Mouse (Mus musculus) hindbrain, embryonic 16.5 days (tissue): Measurements from ENCODE around the gene Slc7a11. TPM values are rescaled to one million over a fixed set of nuclear protein-coding genes. Genes with fewer than 3 reads are reported as not detected.
"Not testable (repeated sequence)": the region's sequence is repeated elsewhere in the genome, so short reads cannot be mapped to it uniquely, and the experiment has no call there.

Experiments used
- ATAC-seq: fragments of 200-750 bp; cut with Nextera tagmentation; 2 replicates; pipeline ENCODE4 v1.8.0; 2017; ENCODE audit warnings: moderate TSS enrichment, moderate library complexity
- H3K27ac ChIP-seq: fragments of 300-500 bp; sonication (generic); 2 replicates; pipeline ENCODE4 v1.5.1; 2014; ENCODE audit warnings: low read depth, mild to moderate bottlenecking, control low read depth, low read length, moderate library complexity
- H3K27me3 ChIP-seq: fragments of 300-500 bp; sonication (generic); replicated peaks from 2 replicates; pipeline ENCODE4 v1.6.1; 2014; ENCODE audit warnings: low read length; ENCODE audit not compliant: control insufficient read depth, insufficient read depth
- H3K36me3 ChIP-seq: fragments of 300-500 bp; sonication (generic); 2 replicates; pipeline ENCODE4 v1.6.1; 2014; ENCODE audit warnings: mild to moderate bottlenecking, low read length, moderate library complexity, mixed read lengths; ENCODE audit not compliant: control insufficient read depth, insufficient read depth
- H3K4me1 ChIP-seq: fragments of 300-500 bp; sonication (generic); 2 replicates; pipeline ENCODE4 v1.6.1; 2014; ENCODE audit warnings: low read depth, low read length; ENCODE audit not compliant: control insufficient read depth, insufficient read depth
- H3K4me2 ChIP-seq: fragments of 300-500 bp; sonication (generic); 2 replicates; pipeline ENCODE4 v1.6.1; 2014; ENCODE audit warnings: mild to moderate bottlenecking, low read length, control low read depth, moderate library complexity
- H3K4me3 ChIP-seq: fragments of 300-500 bp; sonication (generic); 2 replicates; pipeline ENCODE4 v1.5.1; 2014; ENCODE audit warnings: mild to moderate bottlenecking, low read length, control low read depth, moderate library complexity
- H3K9ac ChIP-seq: fragments of 300-500 bp; sonication (generic); 2 replicates; pipeline ENCODE4 v1.6.1; 2014; ENCODE audit warnings: low read depth, mild to moderate bottlenecking, control low read depth, low read length, moderate library complexity
- H3K9me3 ChIP-seq: fragments of 300-500 bp; sonication (generic); 2 replicates; pipeline ENCODE4 v1.6.1; 2014; ENCODE audit warnings: mild to moderate bottlenecking, low read length, moderate library complexity; ENCODE audit not compliant: control insufficient read depth
- WGBS: fragments of 180-500 bp; shearing (Covaris S2); extraction: QIAGEN DNeasy Blood & Tissue Kit; methylation state at CpG from one replicate; pipeline ENCODE4 v1.1.7; 2014; 5-methylcytosine and 5-hydroxymethylcytosine counted together
- polyA plus RNA-seq: library from polyadenylated mRNA; unstranded; fragments of >200 nt; fragmentation: Nextera tagmentation; extraction: Ambion mirVana; gene quantifications from 2 replicates; pipeline ENCODE4 v1.2.1, GENCODE M21; 2015

Slc7a11 gene
- polyA plus RNA-seq, 1 experiment from 2014 or later, result 3.4 TPM

DNA sequence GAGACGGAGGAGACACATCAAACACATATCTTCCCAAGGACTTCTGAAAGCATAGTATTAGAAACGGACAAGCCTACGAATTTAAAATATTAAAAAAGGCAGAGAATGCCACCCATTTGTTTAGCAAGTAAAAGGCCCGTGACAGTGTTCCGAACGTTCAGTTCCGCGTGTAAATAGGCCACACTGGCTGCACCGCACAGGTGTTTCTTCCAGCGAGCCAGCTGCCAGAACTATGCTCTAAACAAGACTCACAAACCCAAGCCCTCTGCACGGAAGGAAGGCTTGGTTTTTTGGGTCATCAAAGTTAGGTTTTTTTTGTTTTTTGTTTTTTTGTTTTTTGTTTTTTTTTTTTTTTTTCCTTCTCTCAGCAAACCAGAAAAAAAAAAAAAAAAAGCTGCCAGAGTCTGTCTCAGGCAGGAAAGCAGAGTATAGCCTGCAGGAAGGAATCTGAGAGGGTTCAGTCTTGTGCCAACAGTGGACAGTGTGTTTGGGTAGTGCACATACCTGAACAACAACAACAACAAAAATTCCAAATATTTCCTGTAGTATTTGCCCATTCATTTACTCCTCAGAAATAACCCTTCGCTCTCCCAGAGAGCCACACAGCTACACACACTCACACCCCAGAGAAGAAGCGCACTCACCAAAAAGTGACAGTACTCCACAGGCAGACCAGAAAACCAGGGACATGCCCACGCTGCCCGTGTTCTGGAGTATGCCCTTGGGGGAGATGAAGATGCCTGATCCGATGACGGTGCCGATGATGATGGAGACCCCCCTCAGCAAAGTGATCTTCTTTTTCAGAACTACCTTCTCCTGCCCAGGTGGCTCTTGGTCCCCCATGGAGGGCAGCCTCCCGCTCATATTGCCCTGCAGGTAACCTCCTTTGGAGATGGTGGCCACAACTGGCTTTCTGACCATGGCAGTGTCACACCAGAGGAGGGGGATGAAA is 797 bp downstream of the Slc7a11 start:
- Histone ChIP-seq H3K9me3 (no peaks in the 10 kb centered on the region), H3K9ac (no peak overlapping the region), H3K4me1 (peaks cover 9% of the 10 kb centered on the region), H3K4me3 (no peak overlapping the region; the same call in 1 of the 2 replicates), H3K27me3 (no peaks in the 10 kb centered on the region), H3K27ac (no peak overlapping the region), H3K36me3 (no peaks in the 10 kb centered on the region), H3K4me2 (peak overlapping the region; percentile 70)
- 73% methylated on average over 19 of the region's 19 CpGs for WGBS
- peak; percentile 43; the same call in 1 of the 2 replicates for ATAC-seq

DNA sequence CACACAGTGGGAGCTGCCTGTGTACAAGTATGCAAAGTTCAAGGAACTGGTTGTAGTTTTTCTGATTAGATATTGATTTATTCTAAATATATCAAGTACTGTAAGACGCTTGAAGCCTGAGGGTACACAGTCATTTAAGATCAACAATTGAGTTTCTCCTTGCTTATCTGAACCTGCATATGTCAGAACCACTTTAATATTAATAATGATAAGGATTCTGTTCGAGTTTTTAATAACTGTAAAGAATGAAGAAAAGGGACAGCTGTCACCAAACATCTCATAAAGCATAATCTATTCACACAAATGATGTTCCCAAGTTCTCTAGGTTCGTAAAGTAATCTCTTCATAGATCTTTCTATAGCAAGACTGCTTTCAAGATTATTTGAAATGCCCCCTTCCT is 2.1 kb downstream of the Slc7a11 start:
- no peak for ATAC-seq
- H3K27ac ChIP-seq, result no peak overlapping the region
- 82% methylated on average over 3 of the region's 3 CpGs for WGBS
- peaks cover 9% of the 10 kb centered on the region for H3K4me1 ChIP-seq
- no peaks in the 10 kb centered on the region for H3K9me3 ChIP-seq
- H3K4me2 ChIP-seq, result no peak overlapping the region
- no peaks in the 10 kb centered on the region for H3K36me3 ChIP-seq
- no peak overlapping the region for H3K9ac ChIP-seq
- no peak overlapping the region for H3K4me3 ChIP-seq
- no peaks in the 10 kb centered on the region for H3K27me3 ChIP-seq

DNA sequence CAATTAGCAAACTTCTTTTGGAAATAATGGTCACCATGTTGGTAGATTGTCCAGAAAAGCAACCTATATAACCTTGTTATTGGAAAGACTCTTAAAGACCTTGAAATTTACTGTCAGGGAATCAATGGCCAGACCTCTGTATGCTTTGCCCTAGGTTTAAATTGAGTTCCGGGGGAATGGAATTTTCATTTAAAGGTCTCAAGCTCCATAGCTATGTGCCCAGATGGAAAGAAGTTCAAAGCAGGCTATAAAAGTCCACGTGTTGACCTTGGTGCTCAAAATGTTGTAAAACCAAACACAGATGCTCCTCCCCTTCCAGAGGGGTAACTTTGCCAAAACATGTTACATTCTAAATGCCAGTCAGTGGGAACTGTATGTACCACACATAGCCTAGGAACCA is 3.0 kb downstream of the Slc7a11 start:
- no peaks in the 10 kb centered on the region for H3K36me3 ChIP-seq
- WGBS, result 87% methylated on average over 2 of the region's 2 CpGs
- no peak overlapping the region for H3K27ac ChIP-seq
- H3K4me2 ChIP-seq, result no peak overlapping the region
- no peak overlapping the region for H3K4me3 ChIP-seq
- peaks cover 9% of the 10 kb centered on the region for H3K4me1 ChIP-seq
- no peak overlapping the region for H3K9ac ChIP-seq
- H3K9me3 ChIP-seq, result no peaks in the 10 kb centered on the region
- no peaks in the 10 kb centered on the region for H3K27me3 ChIP-seq
- no peak for ATAC-seq

DNA sequence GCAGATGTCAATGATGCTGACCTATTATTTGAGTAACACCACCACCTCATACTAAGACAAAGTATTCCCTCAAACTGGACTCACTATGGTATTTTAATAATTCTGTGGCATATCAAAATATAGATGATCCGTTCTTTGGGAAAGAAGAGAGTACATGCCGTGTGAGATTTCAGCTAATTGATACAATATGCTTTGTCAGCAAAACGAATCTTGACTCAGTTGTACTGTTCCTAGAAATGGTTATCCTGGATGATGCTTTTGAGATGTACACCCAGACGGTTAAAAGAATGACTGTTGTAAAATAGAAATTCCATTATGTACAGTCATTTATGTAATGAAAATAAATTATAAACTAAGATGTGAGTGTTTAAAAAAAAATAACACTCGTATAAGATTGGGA is 4.0 kb downstream of the Slc7a11 start:
- 91% methylated on average over 5 of the region's 5 CpGs for WGBS
- no peak overlapping the region for H3K9ac ChIP-seq

DNA sequence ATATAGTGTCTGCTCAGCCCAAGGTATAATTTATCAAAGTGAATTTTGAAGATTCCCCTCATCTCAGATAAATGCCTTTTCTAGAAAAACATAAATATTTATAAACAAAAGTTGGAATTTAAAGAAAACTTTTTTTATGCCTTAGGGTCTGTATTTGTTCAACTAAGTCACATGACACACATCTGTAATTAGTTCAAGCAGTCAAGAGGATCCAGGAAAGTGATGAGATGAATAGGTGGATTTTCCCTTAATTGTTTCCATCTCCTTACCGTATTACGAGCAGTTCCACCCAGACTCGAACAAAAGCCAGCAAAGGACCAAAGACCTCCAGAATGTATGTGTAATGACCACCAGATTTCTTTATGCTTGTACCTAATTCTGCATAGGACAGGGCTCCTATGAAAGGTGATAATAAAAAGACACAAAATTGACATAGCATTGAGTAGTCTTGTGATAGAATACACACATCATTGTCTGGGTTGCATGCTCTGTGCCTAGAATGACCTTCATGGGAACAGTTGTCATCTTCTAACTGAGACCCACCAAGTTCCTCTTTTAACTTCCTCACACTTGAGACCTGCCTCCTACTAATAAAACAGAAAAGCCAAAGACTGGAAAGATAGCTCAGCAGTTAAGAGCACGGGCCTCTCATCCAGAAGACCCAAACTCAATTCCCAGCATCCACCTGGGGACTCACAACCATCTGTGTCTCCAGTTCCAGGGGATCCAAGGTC is 4.7 kb downstream of the Slc7a11 start:
- H3K9me3 ChIP-seq, result no peaks in the 10 kb centered on the region
- no peaks in the 10 kb centered on the region for H3K36me3 ChIP-seq
- H3K27me3 ChIP-seq, result no peaks in the 10 kb centered on the region
- H3K27ac ChIP-seq, result no peak overlapping the region
- no peak overlapping the region for H3K9ac ChIP-seq
- no peak for ATAC-seq
- H3K4me2 ChIP-seq, result no peak overlapping the region
- H3K4me1 ChIP-seq, result peaks cover 3% of the 10 kb centered on the region
- WGBS, result 59% methylated on average over 4 of the region's 4 CpGs
- H3K4me3 ChIP-seq, result no peak overlapping the region

More for the DNA sequence above, 4.0 kb downstream of the Slc7a11 start:
- H3K36me3 ChIP-seq, result no peaks in the 10 kb centered on the region
- H3K27ac ChIP-seq, result no peak overlapping the region
- H3K9me3 ChIP-seq, result no peaks in the 10 kb centered on the region
- no peak overlapping the region for H3K4me3 ChIP-seq
- no peak for ATAC-seq
- H3K4me2 ChIP-seq, result no peak overlapping the region
- no peaks in the 10 kb centered on the region for H3K27me3 ChIP-seq
- peaks cover 9% of the 10 kb centered on the region for H3K4me1 ChIP-seq

DNA sequence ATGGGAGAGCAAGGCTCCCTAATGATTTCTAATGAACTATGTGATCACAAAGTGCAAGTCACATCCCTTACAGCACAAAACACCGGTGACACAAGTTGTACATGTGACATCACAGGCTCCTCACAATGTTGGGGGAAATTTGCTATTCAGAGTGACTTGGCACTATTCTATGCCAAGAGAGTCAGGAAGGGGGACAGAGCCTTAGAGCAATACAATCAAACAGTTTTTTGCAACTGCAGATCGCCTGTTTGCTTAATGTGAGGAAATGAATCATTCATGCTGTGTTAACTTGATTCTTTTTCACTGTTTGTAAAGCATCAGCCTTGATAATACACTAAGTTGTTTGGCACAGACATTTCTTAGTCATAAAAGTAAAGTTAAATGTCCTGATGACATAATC is 5.3 kb downstream of the Slc7a11 start:
- H3K27ac ChIP-seq, H3K4me3 ChIP-seq, H3K9ac ChIP-seq, H3K4me1 ChIP-seq, H3K4me2 ChIP-seq, H3K27me3 ChIP-seq, H3K36me3 ChIP-seq, H3K9me3 ChIP-seq: not testable (repeated sequence)
- 43% methylated on average over 2 of the region's 2 CpGs for WGBS
- peak; percentile 56; the same call in 1 of the 2 replicates for ATAC-seq

DNA sequence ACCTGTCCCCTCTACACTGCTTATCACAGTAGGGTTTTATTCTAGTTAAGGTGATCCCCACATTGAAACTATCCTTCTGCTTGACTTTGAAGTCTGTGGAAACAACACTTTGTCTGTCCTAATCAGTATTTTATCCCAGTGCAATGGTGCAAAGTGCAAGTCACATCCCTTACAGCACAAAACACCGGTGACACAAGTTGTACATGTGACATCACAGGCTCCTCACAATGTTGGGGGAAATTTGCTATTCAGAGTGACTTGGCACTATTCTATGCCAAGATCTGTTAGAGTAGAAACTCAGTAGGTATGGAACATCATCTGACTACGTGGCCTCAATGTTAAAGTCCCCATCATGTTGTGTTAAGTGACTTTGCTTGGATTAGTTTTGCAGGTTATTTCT is 7.0 kb downstream of the Slc7a11 start:
- 85% methylated on average over 2 of the region's 2 CpGs for WGBS
- not testable (repeated sequence) for ATAC-seq, H3K36me3 ChIP-seq

DNA sequence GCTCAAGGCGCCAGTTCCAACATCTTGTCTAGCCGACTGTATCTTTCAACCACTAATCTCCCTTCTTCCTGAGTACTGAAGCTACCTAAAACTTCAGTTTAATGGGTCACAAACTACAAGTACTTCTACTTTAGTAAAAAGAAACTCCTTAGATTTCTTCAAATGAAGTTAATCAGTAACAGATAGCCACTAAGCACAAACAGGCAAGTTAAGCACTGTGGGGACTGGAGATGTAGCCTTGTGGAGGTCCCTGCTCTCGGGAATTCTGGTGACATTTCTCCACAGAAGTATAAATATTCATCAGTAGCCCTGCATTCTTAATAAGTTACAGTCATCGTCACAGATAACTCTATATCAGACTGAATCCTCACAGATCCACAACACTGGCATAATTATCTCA is 9.6 kb downstream of the Slc7a11 start:
- 63% methylated on average over 4 of the region's 4 CpGs for WGBS
- ATAC-seq, result no peak
- no peaks in the 10 kb centered on the region for H3K27me3 ChIP-seq
- no peak overlapping the region for H3K27ac ChIP-seq
- no peak overlapping the region for H3K9ac ChIP-seq
- no peak overlapping the region for H3K4me2 ChIP-seq
- no peaks in the 10 kb centered on the region for H3K4me1 ChIP-seq
- no peak overlapping the region for H3K4me3 ChIP-seq
- no peaks in the 10 kb centered on the region for H3K9me3 ChIP-seq
- H3K36me3 ChIP-seq, result no peaks in the 10 kb centered on the region

More for the DNA sequence above, 7.0 kb downstream of the Slc7a11 start:
- H3K9ac ChIP-seq, H3K27ac ChIP-seq, H3K4me3 ChIP-seq, H3K27me3 ChIP-seq, H3K4me1 ChIP-seq, H3K4me2 ChIP-seq, H3K9me3 ChIP-seq: not testable (repeated sequence)

DNA sequence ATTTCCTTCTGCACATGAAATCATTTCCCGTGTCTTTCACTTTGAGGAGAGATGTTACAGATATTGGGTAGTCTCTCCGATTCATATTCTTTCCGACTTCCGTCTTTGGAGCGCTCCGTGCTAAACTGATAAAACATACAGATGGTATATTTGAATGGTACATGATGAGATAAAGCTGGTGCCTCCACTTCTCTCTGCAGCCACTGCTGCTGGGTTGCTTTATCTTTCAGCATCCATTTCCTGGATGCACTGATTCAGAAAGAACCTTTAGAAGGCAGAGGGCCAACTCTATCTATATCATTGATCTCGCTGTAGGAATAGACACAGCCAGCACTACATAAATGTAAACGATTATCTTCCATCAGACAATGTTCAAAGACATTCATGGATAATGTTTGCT is 12.6 kb downstream of the Slc7a11 start:
- Histone ChIP-seq H3K9me3 (no peaks in the 10 kb centered on the region), H3K36me3 (no peaks in the 10 kb centered on the region), H3K4me1 (no peaks in the 10 kb centered on the region), H3K9ac (no peak overlapping the region), H3K4me3 (no peak overlapping the region), H3K4me2 (no peak overlapping the region), H3K27me3 (no peaks in the 10 kb centered on the region), H3K27ac (no peak overlapping the region)
- WGBS, result 97% methylated on average over 8 of the region's 8 CpGs
- no peak for ATAC-seq
